Mouse (Mus musculus): Measurements from ENCODE around the gene Cwf19l2.

DNA sequence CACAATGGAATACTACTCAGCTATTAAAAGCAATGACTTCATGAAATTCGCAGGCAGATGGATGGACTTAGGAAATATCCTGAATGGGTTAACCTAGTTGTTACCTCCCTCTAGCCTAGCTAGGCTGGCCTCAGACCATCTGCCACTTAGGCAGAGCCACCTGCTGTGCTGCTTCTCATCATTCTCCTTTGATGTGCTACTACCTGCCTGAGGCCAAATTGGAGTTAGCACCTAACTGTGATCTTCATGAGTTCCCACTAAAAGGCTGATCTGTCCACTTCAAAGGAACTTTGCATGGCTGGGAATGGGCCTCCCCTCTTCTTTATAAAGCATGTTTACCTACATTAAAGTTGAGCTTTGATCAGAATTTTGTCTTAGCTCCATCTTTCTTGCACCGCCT, 117.6 kb downstream of the Cwf19l2 start:
- TF ChIP-seq CTCF (IDR thresholded peaks at IDR 0.05; ENCODE audit: low read depth): no peak
- no peak for TF ChIP-seq EP300 (IDR thresholded peaks at IDR 0.05; ENCODE audit: low read depth)
